Mouse (Mus musculus): ENCODE results near the gene Zmym6.

Zmym6 gene

DNA sequence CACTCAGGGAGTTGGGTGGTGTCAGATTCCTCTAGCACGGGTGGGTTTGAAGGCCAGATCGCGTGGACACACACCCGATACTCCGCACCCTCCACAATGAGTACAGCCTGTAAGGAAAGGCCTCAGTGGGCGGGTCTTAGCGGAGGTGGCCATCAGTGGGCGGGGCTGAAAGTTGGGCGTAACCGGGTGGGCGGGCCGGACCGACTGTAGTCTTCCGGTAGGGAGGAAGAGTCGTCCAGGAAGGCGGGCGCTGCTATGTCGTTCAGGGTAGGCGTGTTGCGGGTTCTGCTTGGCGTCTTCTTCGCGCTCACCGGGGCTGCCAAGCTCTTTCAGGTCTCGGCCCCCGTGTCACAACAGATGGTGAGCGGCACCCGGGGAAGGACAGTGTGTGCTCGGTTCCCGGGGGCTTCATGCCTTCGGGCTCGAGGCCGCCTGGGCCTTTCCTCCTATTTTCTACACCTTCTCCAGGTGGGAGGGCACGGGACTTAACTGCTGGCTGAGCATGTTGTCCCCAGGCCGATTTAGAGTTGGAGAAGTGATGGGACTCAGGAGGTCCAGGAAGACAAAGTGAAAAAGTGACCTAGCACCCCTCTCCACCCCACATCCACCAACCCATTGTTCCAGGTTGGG, 48.8 kb downstream of the Zmym6 start:
- peak; percentile 86 for DNase-seq

- DNase-seq, result no peak
Observed at GRCm38 (mm10) chr4:127134687-127135086, 57.5 kb downstream of the Zmym6 start.

GRCm38 (mm10) chr4:127137591-127137990, 60.4 kb downstream of the Zmym6 start:
- no peak for DNase-seq

DNA sequence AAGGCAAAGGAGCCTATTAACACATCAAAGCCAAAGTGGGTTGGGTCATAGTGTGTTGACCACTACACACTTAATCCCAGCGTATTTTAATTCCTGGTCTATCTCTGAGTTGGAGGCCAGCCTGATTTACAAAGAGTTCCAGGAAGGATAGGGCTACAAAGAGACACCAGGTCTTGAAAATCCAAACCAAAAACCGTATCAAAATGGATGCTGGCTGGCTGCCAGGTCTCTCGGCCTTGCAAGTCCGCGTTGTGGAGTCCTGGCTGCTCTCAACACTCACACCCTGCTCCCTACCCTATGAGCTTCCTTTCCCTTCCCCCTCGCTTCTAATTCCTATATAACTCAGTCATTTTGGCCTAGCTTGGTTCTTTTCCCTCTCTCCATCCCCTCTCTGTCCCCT, 61.3 kb downstream of the Zmym6 start:
- DNase-seq, result no peak

GRCm38 (mm10) chr4:127150031-127150430, 72.8 kb downstream of the Zmym6 start:
- DNase-seq, result no peak

GRCm38 (mm10) chr4:127153345-127153744, 76.2 kb downstream of the Zmym6 start:
- no peak for DNase-seq

- no peak for DNase-seq
Observed at GRCm38 (mm10) chr4:127155757-127156156, 78.6 kb downstream of the Zmym6 start.

DNA sequence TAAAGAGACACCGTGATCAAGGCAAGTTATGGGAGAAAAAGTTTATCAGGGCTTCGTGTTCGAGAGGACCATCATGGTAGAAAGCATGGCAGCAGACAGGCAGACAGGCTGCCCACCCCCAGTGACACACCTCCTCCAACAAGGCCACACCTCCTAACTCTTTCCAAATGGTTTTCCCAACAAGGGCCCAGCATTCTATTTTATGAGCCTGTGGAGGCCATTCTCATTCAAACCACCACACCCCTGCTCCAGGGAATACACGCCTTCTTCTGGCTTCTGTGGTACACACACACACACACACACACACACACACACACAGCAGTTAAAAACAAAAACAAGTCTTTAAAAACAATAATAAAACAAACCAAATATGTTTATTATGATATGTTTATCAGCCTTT, 80.6 kb downstream of the Zmym6 start:
- DNase-seq, result no peak

DNA sequence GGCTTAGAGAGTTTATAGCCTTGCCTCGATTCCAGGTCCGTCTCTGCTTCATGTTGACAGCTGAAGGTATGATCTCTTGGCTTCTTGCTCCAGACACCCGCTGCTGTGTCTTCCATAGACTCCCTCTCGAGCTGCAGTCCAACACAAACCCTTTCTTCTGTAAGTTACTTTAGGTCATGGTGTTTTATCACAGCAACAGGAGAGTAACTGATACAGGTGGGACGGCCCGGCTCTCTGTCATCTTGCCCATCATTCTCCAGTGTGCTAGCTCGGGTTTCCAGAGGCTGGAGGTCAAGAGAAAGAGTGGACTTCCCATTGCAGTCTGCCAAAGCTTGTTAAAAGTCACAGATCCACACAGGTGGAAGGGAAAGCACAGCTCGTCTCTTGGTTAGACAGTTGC, 86.7 kb downstream of the Zmym6 start:
- DNase-seq, result no peak

DNA sequence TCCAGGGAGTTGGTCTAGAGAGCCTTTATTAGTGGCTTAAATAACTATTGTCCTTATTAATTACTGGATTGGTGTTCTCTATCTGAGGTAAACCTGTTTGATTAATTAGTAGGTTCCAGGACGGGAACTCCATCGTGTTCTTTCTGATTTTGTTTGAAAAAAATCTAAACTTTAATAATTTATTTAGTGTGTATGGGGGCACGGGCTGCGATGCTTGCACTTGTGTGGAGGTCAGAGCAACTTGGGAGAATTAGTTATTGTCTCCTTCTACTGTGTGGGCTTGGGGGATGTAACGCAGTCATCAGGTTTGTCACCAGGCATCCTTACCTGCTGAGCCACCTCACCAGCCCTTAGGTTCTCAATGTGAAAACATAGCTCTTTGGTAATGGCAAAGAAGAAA, 89.9 kb downstream of the Zmym6 start:
- no peak for DNase-seq

DNA sequence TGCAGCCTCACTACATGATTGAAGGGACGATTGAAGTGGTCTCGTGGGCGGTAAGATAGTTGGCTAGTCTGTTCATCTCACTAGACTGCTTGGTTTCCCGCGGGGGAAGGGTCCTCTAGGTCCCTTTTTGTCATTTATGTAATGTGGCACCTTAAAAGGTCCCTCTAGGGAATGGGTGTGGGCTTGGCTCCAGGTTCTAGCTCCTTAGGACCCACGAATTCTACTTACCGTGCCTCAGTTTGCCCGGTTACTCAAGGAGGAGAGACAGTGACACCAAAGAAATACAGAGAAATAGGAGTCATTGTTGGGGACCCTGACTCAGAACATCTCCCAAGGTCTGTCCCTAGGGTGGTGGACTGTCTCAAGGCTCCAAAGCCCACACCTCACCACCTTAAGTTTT, 90.5 kb downstream of the Zmym6 start:
- DNase-seq, result no peak

DNA sequence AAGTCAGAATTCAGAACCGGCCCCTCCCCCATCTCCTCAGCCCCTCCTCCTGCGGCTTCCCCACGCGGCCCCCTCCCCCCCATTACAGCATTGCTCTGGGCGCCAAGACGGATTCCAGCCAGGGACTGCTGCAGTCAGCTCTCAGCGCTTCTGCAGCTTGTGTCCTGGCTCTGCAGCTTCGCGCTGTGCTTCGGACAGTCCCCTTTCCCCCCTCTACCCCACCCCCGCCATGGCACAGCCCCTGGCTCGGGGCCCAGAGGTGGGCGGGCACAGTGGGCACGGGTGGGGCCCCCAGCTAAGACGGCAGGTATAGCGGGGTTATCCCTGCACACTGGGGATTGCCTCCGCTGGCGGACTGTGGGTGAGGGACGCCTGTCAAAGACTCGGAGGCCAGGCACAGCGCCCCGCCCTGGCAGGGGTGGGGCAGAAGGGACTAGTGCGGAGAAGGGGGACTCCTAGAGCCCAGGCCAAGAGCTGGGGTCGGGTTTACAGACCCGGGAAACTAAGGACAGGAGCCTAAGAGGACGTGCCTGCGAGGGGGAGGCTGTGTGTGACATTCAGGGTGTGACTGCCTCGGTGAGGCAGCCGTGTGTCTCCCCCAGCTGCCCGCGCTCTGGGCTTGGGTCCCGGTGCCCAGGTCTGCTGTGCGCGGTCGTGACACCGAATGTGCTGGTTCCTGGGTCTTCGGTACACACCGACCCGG, 91.2 kb downstream of the Zmym6 start:
- peak; percentile 6 for DNase-seq

DNA sequence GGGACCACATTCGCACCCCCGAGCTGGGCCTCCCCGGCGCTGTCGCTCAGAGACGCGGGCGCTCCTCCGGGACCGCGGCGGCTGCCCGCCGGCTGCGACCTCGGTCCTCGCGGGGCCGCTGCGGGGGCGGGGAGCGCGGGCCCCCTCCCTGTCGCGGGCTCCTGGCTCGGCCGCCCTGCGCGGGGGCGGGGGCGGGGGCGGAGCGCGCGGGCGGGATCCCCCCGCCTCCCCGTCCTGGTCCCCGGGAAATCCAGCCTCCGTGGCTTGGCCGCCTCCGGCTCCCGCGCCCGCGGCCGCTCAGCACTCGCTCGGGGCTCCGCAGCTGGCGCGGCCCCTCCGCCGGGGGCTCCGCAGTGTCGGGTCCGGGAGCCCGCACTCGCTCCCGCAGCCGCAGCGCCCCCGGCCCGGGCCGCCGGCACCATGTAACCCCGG, 91.7 kb downstream of the Zmym6 start, which contains the start of gene Dlgap3:
Dlgap3 (plus strand) TSS at position 291 of the 432 bp plus-strand sequence.
- no peak for DNase-seq

GRCm38 (mm10) chr4:127169346-127170221, 92.4 kb downstream of the Zmym6 start:
- peak; percentile 4 for DNase-seq

DNA sequence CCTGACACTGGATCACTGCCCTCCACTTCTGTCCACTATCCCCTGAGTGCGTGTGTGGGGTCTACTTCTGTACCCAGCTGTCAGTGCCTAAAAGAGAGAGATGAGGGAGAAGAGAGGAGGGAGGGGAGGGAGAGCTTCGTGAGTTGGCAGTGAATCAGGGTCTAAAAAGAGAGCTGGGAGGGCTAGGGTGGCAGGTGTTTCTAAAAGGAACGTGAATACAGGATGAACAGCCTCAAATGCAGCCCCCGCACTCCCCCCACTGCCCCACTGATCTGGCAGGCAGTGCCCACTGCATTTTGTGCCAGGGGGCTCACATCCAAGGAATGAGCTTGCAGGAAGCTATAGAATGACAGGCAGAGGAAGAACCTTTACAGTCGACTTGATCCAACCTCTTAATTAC, 93.7 kb downstream of the Zmym6 start:
- DNase-seq, result no peak

GRCm38 (mm10) chr4:127171341-127171905, 94.2 kb downstream of the Zmym6 start:
- no peak for DNase-seq

GRCm38 (mm10) chr4:127172119-127172518, 94.9 kb downstream of the Zmym6 start:
- no peak for DNase-seq

DNA sequence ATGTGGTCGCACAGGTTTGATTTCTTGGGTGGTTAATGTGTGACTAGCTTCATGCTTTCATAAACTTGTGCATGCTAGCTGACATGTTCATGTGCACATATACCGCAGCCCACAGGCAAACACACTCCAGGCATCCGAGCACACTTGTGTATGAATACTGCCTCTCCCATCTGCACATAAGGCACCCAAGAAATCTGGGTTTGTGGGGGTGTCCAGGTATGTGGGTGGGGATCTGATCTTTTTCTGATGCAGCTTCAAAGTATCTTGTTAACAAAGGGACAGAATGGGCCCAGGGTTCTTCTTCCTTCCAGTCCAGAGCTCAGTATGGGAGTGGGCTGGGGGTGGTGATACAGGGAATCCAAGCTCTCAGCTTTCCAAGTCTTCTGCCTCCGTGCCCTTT, 95.4 kb downstream of the Zmym6 start:
- no peak for DNase-seq

GRCm38 (mm10) chr4:127173461-127173860, 96.3 kb downstream of the Zmym6 start:
- DNase-seq, result peak; percentile 62
